Mouse (Mus musculus) frontal cortex, postnatal 36 days (tissue): ENCODE measurements around the gene Ndufa6.
"Not testable (repeated sequence)": the region's sequence is repeated elsewhere in the genome, so short reads cannot be mapped to it uniquely, and the experiment has no call there.

Experiments
- DNase-seq, 2 experiments: peaks; one replicate each; pipeline ENCODE4 v3.0.0; 2022; ENCODE audit warnings: low spot score in 2 of 2

The Ndufa6 gene

DNA sequence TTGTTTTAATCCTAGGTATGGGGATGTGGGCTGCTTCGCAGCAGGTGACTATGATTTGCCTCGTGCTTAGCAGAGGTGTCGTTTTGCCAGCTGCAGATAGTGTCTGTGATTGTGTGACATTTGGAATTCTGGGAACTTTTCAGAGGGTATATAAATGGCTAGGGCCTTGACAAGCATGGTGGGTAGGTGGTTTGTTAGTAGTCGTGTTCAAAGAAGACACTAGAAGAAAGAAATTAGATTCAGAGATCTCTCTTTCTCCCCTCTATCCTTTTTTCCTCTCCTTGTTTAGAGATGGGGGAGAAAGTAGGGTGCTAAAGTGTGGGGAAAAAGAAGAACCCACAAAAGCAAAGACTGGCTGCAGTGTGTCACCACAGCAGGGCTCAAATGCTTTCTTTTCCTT is 14.0 kb upstream of the Ndufa6 start:
- DNase-seq: no peak

DNA sequence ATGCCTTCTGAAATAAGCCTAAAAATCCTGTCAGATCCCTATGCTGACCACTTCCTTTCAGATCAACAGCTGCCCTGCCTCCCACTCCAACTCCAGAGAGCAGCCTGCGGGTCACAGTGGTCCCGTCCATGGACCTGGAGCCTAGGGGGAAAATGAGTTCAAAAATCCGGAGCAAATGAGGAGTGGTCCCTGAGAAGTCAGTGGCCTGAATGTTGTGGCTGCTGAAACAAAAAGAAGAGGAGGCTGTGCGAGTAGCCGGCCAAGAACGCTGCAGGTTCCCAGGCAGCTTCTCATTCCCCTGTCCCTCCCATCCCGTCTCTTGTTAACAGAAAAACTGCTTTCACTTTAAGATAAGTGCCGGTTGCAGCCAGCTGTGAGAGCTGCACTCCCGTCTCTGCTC is 10.4 kb upstream of the Ndufa6 start:
- not testable (repeated sequence) for DNase-seq

DNA sequence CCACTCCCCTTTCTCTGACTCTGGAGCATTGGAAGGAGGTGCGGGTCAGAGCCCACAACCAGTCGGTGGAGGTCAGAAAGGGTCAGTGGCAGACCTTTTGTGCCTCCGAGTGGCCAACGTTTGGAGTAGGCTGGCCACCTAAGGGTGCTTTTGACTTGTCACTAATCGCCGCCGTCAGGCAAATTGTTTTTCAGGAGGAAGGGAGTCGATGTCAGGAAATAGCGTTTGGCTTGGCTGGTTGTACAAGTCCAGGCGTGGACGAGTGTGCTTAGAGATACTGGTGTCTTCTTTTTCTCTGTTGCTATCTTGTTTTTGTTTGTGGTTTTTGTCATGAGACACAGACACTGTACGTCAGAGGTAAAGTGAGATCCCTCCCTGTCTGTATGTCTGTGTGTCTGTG is 9.7 kb upstream of the Ndufa6 start:
- not testable (repeated sequence) for DNase-seq

DNA sequence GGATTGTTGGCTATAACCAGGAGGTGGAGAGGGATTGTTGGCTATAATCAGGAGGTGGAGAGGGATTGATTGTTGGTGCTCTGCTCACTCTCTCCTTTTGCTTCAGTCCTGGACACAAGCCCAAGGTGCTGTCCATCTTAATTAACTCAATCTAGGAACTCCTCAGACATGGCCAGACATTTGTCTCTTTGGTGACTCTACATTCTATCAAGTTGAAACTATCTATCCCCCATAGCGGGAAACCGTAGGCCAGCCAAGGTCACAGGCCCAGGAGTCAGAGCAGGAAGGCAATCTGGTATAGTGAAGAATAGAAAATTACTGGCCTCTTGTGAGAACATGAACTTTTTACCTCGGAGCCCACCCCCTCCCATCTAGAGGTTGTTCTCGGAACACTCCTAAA is 8.1 kb upstream of the Ndufa6 start:
- DNase-seq: no peak

DNA sequence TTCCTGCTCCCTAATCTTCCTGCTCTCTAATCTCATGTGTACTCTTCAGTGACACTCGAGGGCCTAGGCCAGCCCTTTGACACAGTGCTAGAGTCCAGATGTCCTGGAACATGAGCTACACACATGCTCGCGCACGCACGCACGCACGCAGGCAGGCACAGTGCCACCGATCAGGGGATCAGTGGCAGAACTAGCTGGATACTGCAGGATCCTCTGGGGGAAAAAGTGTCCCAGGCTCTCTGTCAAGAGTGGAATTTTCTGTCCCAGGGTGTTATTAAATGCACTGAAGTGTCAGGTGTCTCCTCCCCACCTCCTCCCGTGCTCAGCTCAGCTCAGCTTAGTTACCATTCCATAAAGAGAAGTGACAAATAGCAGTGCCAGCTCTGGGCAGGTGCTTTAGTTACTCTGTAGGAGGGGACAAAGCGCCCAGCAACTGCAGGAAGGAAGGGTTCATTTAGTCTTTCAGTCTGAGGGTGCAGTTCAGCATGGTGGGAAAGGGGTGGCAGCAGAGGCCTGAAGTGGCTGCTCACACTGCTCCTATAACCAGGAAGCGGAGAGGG is 7.4 kb upstream of the Ndufa6 start:
- no peak for DNase-seq

DNA sequence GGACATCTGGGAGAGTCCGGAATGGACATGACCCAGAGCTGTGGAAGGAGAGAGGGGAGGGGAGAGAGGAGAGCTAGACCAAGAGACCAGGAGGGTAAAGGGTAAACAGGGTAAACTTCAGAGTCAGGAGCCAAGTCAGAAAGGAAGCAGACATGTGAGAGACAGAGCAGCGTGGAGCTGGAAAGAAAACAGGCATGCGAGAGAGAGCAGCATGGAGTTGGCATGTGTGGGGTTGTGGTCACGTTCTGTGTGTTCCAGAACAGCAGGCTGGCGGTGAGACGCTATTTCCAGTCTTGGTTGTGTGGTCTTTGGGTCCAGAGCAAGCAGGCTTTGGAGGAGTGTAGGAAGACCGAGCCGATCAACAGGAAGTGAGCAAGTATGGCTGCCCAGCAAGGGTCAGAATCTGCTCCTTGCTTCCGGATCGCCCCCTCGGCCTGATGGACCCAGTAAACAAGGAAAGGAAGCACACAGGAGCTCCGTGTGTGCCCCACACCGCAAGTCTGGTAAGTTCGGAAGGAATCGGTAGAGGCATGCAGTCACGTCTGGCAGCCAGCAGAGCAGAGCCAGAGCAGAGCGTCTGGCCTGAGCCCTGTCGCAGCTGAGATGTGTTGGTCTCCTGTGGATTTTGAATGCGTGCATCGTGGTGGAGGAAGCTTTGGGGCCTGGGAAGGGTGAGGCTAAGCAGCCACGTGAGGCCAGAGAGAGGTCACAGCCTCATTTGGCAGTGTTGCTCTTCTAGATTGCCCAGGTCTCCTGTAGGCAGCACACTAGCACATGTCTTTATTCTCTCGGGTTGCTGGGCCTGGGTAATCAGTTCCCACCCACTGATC is 4.5 kb upstream of the Ndufa6 start:
- no peak for DNase-seq

DNA sequence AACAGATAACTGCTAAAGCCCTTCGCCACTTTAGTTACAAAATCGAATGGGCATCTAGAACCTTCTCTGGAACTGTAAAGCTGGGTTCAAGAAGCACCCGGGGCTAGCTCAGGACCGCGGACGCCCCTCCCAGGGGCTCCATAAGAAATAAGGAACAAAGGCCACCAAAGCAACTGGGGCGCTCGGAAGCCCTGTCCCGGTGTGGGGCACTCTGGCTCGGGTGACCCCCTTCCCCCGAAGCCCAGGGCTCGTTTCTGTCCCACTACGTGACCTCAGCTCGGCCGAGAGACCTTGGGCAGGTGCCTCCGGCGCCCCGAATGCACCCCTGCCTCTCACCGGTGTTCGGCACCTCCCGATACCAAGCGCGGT is 393 bp downstream of the Ndufa6 start:
- DNase-seq: no peak

DNA sequence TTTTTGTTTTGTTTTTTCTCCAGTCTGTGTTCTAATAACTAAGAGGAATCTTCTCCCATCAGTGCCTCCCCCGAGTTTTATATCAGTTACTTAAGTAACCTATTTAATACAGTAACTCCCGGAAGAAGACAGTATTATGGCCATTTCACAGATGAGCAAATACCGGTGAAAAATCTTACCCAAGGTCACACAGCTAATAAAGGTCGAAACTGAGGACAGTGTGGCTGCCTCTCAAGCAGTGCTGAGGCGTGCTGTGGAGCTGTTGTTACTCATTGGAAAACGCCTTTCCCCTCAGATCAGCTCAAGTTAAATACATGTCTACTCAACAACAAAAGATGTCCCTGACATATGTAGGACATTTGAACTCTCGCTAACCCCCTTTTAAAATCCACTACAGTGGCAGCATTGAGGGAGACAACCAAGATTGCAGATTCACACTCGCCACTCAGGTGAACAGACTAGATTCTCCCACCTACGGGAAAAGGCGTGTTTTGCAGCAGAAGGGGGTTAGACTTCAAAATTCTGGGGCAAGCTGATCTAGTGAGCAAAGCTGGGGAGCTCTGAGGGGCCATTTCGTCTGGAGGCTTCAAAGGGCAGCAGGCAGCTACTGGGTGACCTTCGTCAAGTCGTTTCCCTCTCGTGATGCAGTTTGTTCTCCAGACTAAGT is 911 bp downstream of the Ndufa6 start:
- peak in 1 of 2 experiments; percentile 18 for DNase-seq

DNA sequence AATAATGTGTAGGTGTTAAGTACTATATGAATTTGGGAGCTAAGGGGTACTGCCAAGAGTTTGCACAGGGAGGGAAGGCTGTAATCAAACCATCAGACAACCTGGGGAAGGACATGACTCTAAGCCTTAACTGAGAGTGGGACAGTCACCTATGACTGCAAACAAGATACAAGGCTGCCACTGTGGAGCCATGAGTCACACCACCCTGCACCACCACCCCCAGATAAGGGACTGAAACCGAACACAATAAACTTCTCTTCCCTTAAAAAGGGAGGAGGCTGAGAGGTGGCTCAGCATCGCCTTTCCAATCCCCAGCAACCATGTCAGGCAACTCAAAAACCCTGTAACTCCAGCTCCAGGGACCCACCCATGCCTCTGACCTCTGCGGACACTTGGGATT is 2.6 kb downstream of the Ndufa6 start:
- no peak for DNase-seq

DNA sequence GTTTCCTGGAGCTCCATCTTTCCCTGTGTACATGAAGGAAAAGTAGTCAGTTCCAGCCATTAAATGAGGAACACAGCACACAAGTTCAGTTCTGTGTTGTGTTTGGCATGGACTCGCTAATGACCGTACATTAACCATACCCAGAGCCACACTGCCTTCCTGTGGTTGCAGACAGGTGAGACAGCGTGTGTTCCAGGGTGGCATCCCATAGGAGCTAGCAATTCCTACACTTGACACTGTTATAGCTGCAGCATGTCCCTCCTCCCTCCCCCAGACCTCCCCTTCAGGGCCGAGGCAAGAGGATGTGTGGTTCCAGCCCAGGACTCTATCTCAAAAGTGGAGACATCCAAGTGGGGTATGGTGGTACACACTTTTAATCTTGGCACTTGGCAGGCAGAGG is 3.8 kb downstream of the Ndufa6 start:
- no peak for DNase-seq

DNA sequence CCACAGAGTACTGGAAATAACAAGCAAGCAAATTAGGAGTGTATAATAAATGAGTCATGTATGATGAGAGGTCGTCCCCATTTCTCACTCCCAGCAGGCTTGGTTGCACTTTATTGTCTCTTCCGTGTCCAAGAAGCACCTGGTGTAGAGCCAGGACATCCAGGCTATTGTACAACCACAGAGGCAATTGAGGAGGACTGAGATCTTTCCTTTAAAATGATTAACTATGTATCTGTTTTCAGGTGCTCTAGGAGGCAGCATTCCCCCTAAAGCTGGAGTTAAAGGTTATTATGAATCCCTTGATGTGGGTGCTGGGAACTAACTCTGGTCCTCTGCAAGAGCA is 5.2 kb downstream of the Ndufa6 start:
- DNase-seq: no peak

DNA sequence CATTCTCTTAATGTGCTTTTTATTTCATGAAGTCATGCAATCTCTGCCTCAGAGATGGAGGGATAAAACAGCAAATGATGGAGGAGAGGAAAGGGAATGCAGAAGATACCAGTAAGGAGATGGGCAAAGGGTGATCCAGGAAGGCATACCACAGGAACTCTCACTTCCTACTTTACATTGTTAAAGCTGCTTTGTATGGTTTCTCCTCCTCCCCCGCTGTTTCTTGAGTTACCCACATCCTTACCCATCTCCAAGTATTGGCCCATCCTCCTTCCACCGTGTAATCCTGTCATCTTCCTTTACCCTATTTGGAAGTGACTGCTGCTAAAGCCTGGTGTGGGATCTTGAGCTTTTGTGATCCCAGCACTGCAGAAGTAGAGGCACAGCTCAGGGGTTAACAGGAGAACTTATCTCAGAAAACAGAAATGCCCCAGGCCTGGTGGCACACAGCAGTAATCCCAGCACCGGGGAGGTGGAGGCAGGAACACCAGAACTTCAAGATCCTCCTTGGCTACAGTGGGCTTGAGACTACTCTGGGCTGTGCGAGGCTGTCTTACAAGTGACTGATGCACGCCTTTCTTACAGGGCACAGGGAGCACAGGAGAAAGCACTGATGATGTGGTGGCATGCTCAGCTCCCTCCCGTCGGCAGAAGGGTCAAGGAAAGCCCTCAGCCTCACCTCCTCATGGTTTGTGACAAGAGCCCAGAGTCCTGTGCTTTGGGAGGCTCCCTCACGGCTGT is 5.7 kb downstream of the Ndufa6 start:
- DNase-seq: no peak

DNA sequence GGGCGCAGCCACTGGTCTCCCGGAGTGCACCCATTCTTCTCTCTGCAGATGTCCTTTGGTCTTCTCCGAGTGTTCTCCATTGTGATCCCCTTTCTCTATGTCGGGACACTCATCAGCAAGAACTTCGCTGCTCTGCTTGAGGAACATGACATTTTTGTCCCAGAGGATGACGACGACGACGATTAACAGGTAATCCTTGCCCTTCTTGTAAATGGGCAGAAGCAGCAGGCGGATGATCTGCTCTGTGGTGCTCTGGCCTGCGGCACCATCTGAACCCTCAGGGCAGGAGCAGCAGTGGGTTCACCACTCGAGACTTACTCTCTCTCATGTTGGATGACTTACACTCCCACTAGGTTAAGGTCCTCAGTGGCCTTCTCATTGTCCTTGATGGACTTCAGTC is 6.3 kb downstream of the Ndufa6 start:
- no peak for DNase-seq

DNA sequence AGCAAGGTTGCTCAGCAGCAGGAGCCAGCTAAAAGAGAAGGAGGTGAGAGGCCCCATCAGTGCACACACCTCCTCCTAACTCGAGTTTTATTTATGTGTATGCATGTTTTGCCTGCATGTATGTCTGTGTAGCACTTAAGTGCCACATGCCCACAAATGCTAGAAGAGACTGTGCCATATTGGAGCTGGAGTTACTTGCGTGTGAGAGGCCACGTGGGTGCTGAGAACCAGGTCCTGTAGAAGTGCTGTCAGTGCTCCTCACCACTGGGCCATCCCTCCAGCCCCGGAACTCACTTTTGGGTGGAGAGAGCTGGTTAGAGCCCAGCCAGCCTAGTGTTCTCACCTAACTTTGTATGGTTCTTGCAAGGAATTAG is 6.8 kb downstream of the Ndufa6 start:
- no peak for DNase-seq

DNA sequence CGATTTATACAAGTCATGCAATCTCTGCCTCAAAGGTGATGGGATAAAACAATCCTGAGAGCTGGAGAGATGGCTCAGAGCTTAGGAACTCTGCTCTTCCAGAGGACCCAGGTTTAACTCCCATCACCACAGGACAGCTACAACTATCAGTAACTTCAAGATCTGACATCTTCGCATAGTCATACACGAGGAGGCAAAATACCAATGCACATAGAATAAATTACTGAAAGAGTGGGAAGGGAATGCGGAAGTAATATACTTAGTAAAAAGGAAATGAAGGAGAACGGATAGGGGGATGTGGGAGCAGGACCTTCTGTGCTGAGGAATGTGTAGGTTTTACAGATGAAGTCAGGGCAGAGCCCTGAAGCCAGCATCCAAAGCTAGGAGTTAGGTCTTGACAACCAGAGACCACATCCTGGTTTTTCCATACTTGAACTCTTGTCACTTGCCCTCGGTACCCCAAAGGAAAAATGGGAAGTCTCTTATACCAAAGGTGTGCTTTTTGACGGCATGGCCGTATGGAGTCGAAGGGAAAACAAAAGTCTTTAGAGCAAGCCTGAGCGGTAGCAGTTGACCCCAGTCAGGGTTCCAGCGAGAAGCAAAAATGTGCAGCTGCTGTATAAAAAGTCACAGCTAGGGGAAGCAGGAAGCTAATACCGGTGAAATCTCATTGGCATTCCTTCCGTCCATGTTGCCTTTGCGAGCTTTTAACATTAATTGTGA is 7.4 kb downstream of the Ndufa6 start:
- no peak for DNase-seq

DNA sequence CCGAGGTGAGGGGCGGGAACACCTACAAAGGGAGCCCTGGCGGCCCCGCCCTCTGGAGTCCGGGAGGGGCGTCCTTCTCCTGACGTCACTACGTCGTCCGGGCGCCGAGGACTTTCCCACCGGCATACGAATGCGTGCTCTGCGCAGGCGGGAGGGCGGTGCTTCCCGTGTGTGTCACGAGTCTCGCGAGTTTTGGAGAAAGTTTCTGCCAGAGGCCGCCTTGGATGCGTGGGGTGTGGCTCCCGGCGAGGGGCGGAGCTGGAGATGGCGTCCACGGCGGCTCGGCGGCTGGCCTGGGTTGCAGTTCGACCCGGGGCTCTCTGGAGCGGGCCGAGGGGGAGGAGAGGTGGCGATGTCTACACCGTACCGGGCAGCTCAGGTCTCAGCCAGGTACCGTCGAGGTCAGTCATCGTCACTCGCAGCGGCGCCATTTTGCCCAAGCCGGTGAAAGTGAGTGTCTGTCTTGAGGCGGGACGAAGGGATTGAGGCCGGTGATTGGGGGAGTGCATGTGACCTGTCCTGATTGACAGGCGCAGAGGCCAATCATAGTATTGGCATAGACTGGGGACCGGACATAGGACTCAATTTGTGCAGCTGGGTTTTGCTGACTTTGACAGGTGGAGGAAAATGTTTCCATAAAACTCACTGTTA is 8.2 kb downstream of the Ndufa6 start:
- peak; percentile 97 to 99 for DNase-seq

DNA sequence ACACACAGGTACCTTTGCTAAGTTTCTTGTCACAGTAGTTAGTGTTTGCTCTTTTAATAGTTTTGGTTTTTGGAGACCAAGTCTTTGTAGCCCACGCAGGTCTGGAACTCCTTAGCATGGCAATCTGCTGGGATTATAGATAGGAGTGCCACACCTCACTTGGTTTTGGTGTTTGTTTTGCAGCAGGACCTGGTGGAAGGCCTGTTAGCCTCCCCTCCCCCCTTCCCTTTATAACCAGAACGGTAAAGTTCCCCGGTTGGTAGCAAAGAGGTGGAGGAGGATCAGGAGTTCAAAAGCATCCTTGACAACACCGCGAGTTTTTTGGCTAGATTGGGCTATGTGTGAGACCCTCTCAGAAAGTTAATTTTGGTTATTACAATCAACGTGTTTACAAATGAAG is 9.2 kb downstream of the Ndufa6 start:
- no peak for DNase-seq

DNA sequence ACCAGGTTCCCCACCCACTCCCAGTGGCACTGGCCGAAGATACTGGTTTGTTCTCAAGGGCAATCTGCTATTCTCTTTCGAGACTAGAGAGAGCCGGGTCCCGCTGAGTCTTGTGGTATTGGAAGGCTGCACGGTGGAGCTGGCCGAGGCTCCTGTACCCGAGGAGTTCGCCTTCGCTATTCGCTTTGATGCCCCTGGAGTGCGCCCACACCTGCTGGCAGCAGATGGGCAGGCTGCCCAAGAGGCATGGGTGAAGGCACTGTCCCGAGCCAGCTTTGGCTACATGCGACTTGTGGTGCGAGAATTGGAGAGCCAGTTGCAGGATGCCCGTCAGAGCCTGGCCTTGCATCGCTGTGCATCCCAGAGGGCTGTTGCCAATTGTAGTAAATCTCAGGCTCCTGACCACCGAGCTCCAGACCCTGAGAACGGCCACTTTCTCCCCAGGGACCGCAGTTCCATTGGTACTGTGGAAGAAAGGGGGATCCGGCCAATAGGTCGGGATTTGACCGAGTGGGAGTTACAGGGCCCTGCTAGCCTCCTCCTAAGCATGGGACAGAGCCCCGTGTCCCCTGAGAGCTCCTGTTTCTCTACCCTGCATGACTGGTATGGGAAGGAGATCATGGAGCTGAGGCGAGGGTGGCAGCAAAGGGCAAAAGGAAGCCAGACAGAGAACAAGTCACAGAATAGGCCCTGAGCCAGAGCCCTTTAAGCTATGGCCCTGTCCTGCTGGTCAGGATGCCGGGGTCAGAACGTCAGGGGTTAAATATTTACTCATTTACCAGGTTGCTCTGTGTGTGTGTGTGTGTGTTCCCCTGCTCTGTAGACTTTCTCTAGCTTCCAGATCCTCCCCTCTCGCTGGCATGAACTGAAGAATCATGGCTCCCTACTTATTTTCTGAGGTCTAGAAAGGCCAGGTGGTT is 10.5 kb downstream of the Ndufa6 start:
- DNase-seq: no peak

DNA sequence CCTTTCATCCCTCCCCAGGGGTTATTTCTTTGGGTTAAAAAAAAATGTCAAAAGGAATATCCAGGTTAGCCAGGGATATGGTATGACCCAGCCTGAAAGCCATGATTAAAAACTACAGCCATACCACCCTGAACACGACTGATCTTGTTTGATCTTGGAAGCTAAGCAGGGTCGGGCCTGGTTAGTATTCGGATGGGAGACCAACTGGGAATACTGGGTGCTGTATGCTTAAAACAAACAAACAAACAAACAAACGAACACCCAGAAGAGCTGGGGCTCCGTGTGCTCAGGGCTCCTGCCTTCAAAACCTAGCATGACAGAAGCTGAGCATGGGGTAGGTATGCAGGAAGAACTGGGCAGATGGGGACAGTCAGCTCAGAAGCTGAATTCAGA is 11.6 kb downstream of the Ndufa6 start:
- no peak for DNase-seq
